Mouse (Mus musculus) G1E (cell line): ENCODE results near the gene Deup1.

Experiments
- CTCF ChIP-seq: IDR thresholded peaks from 2 replicates; pipeline ENCODE4 v1.5.1; 2012; ENCODE audit warnings: low read depth, low read length, inconsistent platforms, mixed read lengths
- GATA1 ChIP-seq: IDR thresholded peaks from 2 replicates; pipeline ENCODE4 v1.6.1; 2012; ENCODE audit warnings: borderline replicate concordance, low read length, inconsistent platforms, mixed read lengths
- POLR2AphosphoS5 ChIP-seq: IDR thresholded peaks from 2 replicates; pipeline ENCODE4 v1.6.1; 2012; ENCODE audit warnings: low read depth, low read length, inconsistent platforms; ENCODE audit not compliant: insufficient replicate concordance
- TAL1 ChIP-seq: conservative IDR thresholded peaks from 2 replicates; pipeline ENCODE4 v1.6.1; 2012; ENCODE audit warnings: low read depth, low read length, inconsistent platforms, mixed read lengths

DNA sequence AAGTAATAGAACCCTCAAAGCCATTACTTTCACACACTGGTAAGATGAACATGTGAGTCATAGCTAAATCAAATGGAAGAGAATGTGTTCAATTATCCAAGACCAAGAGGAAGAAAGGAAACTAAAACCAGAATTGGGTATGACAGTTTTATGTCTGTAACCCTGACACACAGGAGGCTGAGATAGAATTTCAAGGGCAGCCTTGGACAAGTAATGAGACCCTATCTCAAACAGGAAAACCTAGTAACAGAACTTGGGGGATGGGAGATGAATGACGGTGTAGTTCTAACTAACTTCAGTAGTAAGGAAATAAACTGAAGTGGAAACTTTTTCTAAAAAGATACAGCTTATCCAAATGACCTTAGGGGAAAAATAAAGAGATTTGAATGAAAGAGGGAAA, 49.3 kb downstream of the Deup1 start:
- TF ChIP-seq CTCF, result no peak
- TF ChIP-seq TAL1, result no peak
- TF ChIP-seq GATA1, result no peak
- TF ChIP-seq POLR2AphosphoS5, result no peak
